Mouse (Mus musculus) heart, adult 2 months (tissue): ENCODE data around the gene Calr4. TPM values are rescaled to one million over a fixed set of nuclear protein-coding genes. Genes with fewer than 3 reads are reported as not detected.

Experiments used
- DNase-seq, 2 experiments: peaks; one replicate each; pipeline ENCODE4 v3.0.0; 2021
- H3K27ac ChIP-seq: fragments of 200-600 bp; 2 replicates; pipeline ENCODE4 v1.8.1; 2022
- H3K27me3 ChIP-seq: fragments of 200-500 bp; 2 replicates; pipeline ENCODE4 v1.6.1; 2012; ENCODE audit warnings: mild to moderate bottlenecking, low read length, inconsistent platforms, mixed read lengths; ENCODE audit not compliant: control insufficient read depth, insufficient read depth
- H3K36me3 ChIP-seq: fragments of 200-500 bp; 2 replicates; pipeline ENCODE4 v1.6.1; 2012; ENCODE audit warnings: low read length, inconsistent platforms; ENCODE audit not compliant: control insufficient read depth, insufficient read depth
- H3K4me1 ChIP-seq: fragments of 200-500 bp; 2 replicates; pipeline ENCODE4 v1.6.1; 2011; ENCODE audit warnings: low read length; ENCODE audit not compliant: control insufficient read depth, insufficient read depth
- H3K4me3 ChIP-seq: fragments of 200-600 bp; 2 replicates; pipeline ENCODE4 v1.8.1; 2022
- H3K79me2 ChIP-seq: fragments of 200-500 bp; replicated peaks from 2 replicates; pipeline ENCODE4 v1.6.1; 2012; ENCODE audit warnings: mild to moderate bottlenecking, inconsistent platforms, low read length, moderate library complexity, mixed read lengths; ENCODE audit not compliant: control insufficient read depth, insufficient read depth
- H3K9ac ChIP-seq: fragments of 200-500 bp; 2 replicates; pipeline ENCODE4 v1.6.1; 2012; ENCODE audit warnings: low read depth, mild to moderate bottlenecking, control low read depth, inconsistent platforms, low read length, mixed read lengths
- CTCF ChIP-seq: fragments of 200-600 bp; IDR thresholded peaks from 2 replicates; pipeline ENCODE4 v1.8.1; 2022; ENCODE audit warnings: antibody characterized with exemption, mild to moderate bottlenecking, moderate library complexity
- EP300 ChIP-seq: fragments of 200-500 bp; IDR thresholded peaks from 2 replicates; pipeline ENCODE4 v1.6.1; 2011; ENCODE audit warnings: low read depth, low read length, control low read depth; ENCODE audit not compliant: insufficient read depth
- POLR2A ChIP-seq: fragments of 200-500 bp; IDR thresholded peaks from 2 replicates; pipeline ENCODE4 v1.6.1; 2011; ENCODE audit warnings: mild to moderate bottlenecking, low read depth, low read length, control low read depth; ENCODE audit not compliant: insufficient read depth
- WGBS: fragments of 180-500 bp; shearing (Covaris S2); methylation state at CpG from one replicate; pipeline ENCODE4 v1.1.7; 2018; 5-methylcytosine and 5-hydroxymethylcytosine counted together
- intact Hi-C: fragments of 180-260 bp; cut with DNase I; formaldehyde crosslinking; loops from one replicate; pipeline ENCODE4 v1.15.1; 2025
- polyA plus RNA-seq: library from polyadenylated mRNA; depleted of rRNA; stranded (reverse); fragments of >200 nt; gene quantifications from 2 replicates; pipeline ENCODE4 v1.2.3, GENCODE M21; 2012
- total RNA-seq, 2 experiments: library from RNA; stranded (reverse); gene quantifications; 2 replicates each; pipeline ENCODE4 v1.2.3; 2021

Gene Calr4
- total and polyA plus RNA-seq, 3 experiments = not detected

DNA sequence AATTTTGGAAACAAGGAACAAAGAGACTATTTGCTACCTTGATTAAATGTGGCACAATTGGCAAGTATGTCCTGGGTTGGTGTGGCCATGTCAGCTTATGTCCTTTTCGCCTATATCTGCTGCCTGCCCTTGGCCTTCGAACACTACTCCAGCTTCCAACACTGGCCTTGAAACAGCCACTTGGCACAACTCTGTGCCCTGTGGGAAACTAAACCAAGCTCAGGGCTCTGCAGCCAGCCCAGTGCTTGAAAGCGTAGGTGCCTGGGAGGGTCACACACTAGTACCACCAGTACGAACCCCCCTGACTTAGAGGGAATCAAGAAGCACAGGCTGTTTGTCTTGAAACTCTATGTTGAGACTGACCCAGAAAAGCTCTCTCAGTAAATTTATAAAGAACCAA is 35.2 kb upstream of the Calr4 start:
- no peak for TF ChIP-seq EP300
- TF ChIP-seq POLR2A = no peak
- TF ChIP-seq CTCF = no peak
- no peaks in the 10 kb centered on the region for H3K27me3 ChIP-seq
- no peak overlapping the region; the same call in 1 of the 2 replicates for H3K27ac ChIP-seq
- H3K4me3 ChIP-seq = no peak overlapping the region
- peaks cover 8% of the 10 kb centered on the region for H3K4me1 ChIP-seq
- WGBS = 74% methylated on average over 4 of the region's 4 CpGs
- no peak overlapping the region for H3K9ac ChIP-seq
- H3K36me3 ChIP-seq = peaks cover 6% of the 10 kb centered on the region; the same call in 1 of the 2 replicates
- intact Hi-C loops = no loop called here
- peaks cover 2% of the 10 kb centered on the region; the same call in 1 of the 2 replicates for H3K79me2 ChIP-seq
- DNase-seq = peak in 1 of 2 experiments; percentile 24

DNA sequence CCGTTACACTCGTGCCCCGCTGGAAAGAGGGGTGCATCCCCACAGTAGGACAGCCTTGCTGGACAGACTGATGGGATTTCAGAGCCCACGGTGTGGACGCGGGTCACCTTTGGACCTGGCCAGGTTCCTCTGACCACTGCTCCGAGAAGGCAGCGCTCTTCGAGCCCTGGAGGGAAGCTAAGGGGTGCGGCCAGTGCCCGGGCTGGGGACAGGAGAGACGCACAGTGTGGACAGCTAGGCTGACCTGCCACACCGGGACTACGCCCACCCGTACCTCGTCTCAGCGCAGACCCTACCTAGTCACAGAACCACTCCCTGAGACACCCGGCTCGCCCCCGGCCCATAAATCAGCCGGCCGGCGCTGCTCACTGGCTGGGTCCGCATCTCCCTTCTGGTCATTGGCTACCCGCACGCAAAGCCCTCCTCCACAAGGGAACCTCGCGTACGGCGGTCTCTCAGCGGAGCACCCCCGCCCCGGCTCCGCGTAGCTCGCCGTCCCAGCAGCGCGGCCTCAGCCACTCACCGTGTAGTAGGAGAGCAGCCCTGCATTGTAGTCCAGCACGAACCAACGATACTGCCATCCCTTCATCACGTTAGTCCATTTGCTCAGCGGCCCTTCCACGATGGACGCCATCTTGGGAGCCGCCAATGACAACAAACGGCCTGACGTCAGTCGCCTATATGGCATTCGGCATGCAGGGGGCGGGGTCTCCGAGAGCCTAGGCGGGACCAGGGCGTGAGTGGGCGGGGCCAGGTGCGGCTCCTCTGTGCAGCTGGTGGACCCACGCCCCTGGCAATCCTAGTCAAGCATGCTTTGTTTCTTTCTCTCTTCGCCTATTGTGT is 32.5 kb upstream of the Calr4 start, which contains the start of gene Osbpl9:
Gene Osbpl9 (minus strand): TSS at position 691 of the 843 bp plus-strand sequence.
- WGBS = under 1% methylated on average over 59 of the region's 59 CpGs
- Histone ChIP-seq H3K36me3 (peaks cover 6% of the 10 kb centered on the region; the same call in 1 of the 2 replicates), H3K4me3 (peak within 1 kb of the TSS; percentile 77), H3K79me2 (peaks cover 2% of the 10 kb centered on the region; the same call in 1 of the 2 replicates), H3K27ac (peak within 1 kb of the TSS; percentile 95), H3K27me3 (no peaks in the 10 kb centered on the region), H3K4me1 (peaks cover 5% of the 10 kb centered on the region), H3K9ac (peak within 1 kb of the TSS; percentile 81)
- peak; percentile 98 to 99 for DNase-seq
- intact Hi-C loops = loop anchor here (2.0 kb wide), 1 partner anchor 79 kb away; the partner anchor contains the start of gene Eps15
- 0 out of 2 replicates have a peak, but pooled peaks have one; percentile 52 for TF ChIP-seq EP300
- peak; percentile 93 for TF ChIP-seq POLR2A
- TF ChIP-seq CTCF = no peak

DNA sequence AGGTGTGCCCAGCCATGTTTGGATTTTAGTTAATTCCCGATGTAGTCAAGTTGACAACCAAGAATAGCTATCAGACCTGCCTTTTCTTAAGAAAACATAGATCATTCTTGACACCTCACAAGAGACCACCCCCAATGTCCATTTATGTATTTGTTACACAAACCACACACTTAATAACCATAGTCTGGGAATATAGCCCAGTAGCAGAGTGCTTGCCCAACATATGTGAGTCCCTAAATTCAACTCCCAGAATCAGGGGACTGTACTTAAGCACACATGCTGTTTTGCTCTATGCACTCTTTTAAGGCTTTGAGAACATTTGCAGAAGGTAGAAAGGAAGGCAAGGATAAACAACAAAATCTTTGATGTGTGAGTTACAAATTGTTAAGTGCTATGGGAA is 30.4 kb upstream of the Calr4 start:
- Histone ChIP-seq H3K79me2 (no peaks in the 10 kb centered on the region; the same call in 1 of the 2 replicates), H3K27me3 (no peaks in the 10 kb centered on the region), H3K27ac (no peak overlapping the region), H3K4me3 (no peak overlapping the region), H3K4me1 (peaks cover 4% of the 10 kb centered on the region), H3K9ac (no peak overlapping the region), H3K36me3 (peaks cover 3% of the 10 kb centered on the region; the same call in 1 of the 2 replicates)
- WGBS = 88% methylated on average over 1 of the region's 1 CpGs
- TF ChIP-seq POLR2A (no peak), CTCF (no peak), EP300 (no peak)
- intact Hi-C loops = loop anchor here (2.0 kb wide), 1 partner anchor 77 kb away; the partner anchor contains the start of gene Eps15
- DNase-seq = no peak

DNA sequence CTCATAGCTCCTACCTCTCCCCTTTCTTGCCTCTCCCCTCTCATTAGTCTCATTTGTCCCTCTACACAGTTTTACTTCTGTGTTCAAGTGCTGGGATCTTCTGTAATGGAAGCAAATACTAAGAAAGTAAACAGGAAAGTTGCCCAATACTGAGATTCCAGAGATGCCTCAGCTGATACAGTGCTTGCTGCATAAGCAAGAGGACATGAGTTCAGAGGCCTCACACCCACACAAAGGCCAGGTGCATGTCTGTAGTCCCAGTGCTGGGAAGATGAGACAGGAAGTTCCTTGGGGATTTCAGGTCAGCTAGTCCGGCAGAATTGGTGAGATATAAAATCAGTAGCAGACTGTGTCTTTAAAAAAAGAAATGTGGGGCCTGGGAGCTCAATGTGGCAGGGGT is 29.9 kb upstream of the Calr4 start:
- no peak overlapping the region for H3K9ac ChIP-seq
- WGBS = 44% methylated on average over 1 of the region's 1 CpGs
- intact Hi-C loops = no loop called here
- TF ChIP-seq POLR2A (no peak), EP300 (no peak), CTCF (no peak)
- no peaks in the 10 kb centered on the region for H3K79me2 ChIP-seq
- 0 out of 2 replicates have a peak, but pooled peaks cover under 1% of the 10 kb centered on the region for H3K36me3 ChIP-seq
- no peaks in the 10 kb centered on the region for H3K27me3 ChIP-seq
- no peak overlapping the region for H3K4me3 ChIP-seq
- peaks cover 1% of the 10 kb centered on the region for H3K4me1 ChIP-seq
- no peak for DNase-seq
- H3K27ac ChIP-seq = no peak overlapping the region

DNA sequence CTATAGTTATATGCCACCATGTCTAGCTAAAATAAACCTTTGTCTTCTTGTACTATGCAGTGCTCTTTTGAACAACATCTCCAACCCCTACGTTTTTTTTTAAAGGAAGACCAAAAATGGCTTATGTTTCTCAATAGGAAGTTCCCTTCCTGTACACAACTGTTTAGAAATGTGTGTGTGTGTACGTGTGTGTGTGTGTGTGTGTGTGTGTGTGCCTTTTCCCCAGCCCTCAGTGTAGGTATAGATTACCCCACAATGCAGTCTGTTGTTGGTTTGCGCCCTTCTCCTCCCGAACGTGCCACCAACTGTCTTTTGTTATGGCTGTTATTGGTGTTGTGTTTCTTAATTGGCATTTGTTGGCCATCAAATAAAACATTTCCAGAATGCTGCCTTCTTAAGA is 26.8 kb upstream of the Calr4 start:
- no peak overlapping the region for H3K27ac ChIP-seq
- H3K4me1 ChIP-seq = peaks cover 7% of the 10 kb centered on the region
- H3K27me3 ChIP-seq = no peaks in the 10 kb centered on the region
- TF ChIP-seq POLR2A = no peak
- TF ChIP-seq EP300 = no peak
- TF ChIP-seq CTCF = no peak
- no peaks in the 10 kb centered on the region for H3K36me3 ChIP-seq
- no peak overlapping the region for H3K9ac ChIP-seq
- H3K4me3 ChIP-seq = no peak overlapping the region
- 71% methylated on average over 5 of the region's 5 CpGs for WGBS
- no peak for DNase-seq
- intact Hi-C loops = no loop called here
- H3K79me2 ChIP-seq = no peaks in the 10 kb centered on the region

DNA sequence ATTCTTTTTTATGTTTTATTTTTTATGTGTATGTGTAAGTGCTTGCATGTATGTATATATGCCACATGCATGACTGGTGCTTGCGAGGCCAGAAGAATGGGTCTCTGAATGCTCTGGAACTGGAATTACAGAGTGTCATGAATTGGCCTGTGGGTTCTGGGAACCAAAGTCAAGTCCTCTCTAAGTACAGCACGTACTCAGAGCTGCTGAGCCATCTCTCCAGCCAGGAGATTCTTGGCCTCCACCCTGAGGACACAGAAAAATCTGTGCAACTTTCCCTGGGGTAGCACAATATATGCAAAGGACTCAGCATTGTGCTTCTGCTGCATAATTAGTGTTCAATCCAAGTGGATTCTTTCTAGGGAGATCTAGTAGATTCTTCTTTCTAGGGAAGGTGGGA is 24.0 kb upstream of the Calr4 start:
- no peak overlapping the region for H3K4me3 ChIP-seq
- TF ChIP-seq EP300 (no peak), CTCF (no peak), POLR2A (no peak)
- 51% methylated on average over 2 of the region's 2 CpGs for WGBS

More for the DNA sequence above, 24.0 kb upstream of the Calr4 start:
- no peak overlapping the region for H3K9ac ChIP-seq
- H3K79me2 ChIP-seq = no peaks in the 10 kb centered on the region
- peak overlapping the region; percentile 40 for H3K27ac ChIP-seq
- peak; percentile 33 to 51 for DNase-seq
- H3K4me1 ChIP-seq = peaks cover 6% of the 10 kb centered on the region; the same call in 1 of the 2 replicates
- H3K27me3 ChIP-seq = no peaks in the 10 kb centered on the region
- no peaks in the 10 kb centered on the region for H3K36me3 ChIP-seq
- intact Hi-C loops = no loop called here
